Mouse (Mus musculus) heart, embryonic 14.5 days (tissue): ENCODE measurements around the gene Gm11733. TPM values are rescaled to one million over a fixed set of nuclear protein-coding genes. Genes with fewer than 3 reads are reported as not detected.
"Not testable (repeated sequence)": the region's sequence is repeated elsewhere in the genome, so short reads cannot be mapped to it uniquely, and the experiment has no call there.

Experiments used
- ATAC-seq: fragments of 200-750 bp; cut with Nextera tagmentation; 2 replicates; pipeline ENCODE4 v1.8.0; 2017; ENCODE audit warnings: low read depth, moderate TSS enrichment; ENCODE audit not compliant: insufficient number of reproducible peaks, insufficient read depth, low FRiP score
- H3K27ac ChIP-seq, 2 experiments: fragments of 200-500 bp in 1 of 2; fragments of 300-500 bp in 1 of 2; sonication (generic) in 1 of 2; replicated peaks in 1 of 2; 2 replicates each; pipeline ENCODE4 v1.5.1; 2012 to 2014; ENCODE audit warnings: low read depth in 2 of 2, low read length in 2 of 2, control low read depth in 1 of 2, mild to moderate bottlenecking in 1 of 2, mixed read lengths in 1 of 2; ENCODE audit not compliant: control insufficient read depth in 1 of 2, insufficient read depth in 1 of 2
- H3K27me3 ChIP-seq: fragments of 300-500 bp; sonication (generic); 2 replicates; pipeline ENCODE4 v1.6.1; 2014; ENCODE audit warnings: mild to moderate bottlenecking, low read length, control low read depth; ENCODE audit not compliant: control insufficient read depth, insufficient read depth
- H3K36me3 ChIP-seq: fragments of 300-500 bp; sonication (generic); 2 replicates; pipeline ENCODE4 v1.6.1; 2014; ENCODE audit warnings: mild to moderate bottlenecking, control low read depth, low read length, mixed read lengths; ENCODE audit not compliant: control insufficient read depth, insufficient read depth
- H3K4me1 ChIP-seq, 2 experiments: fragments of 200-500 bp in 1 of 2; fragments of 300-500 bp in 1 of 2; sonication (generic) in 1 of 2; 2 replicates each; pipeline ENCODE4 v1.6.1; 2012 to 2014; ENCODE audit warnings: low read length in 2 of 2, control low read depth in 1 of 2, mixed read lengths in 1 of 2; ENCODE audit not compliant: control insufficient read depth in 2 of 2, insufficient read depth in 2 of 2
- H3K4me2 ChIP-seq: fragments of 300-500 bp; sonication (generic); 2 replicates; pipeline ENCODE4 v1.6.1; 2014; ENCODE audit warnings: mild to moderate bottlenecking, low read length
- H3K4me3 ChIP-seq, 2 experiments: fragments of 200-500 bp in 1 of 2; fragments of 300-500 bp in 1 of 2; sonication (generic) in 1 of 2; 2 replicates each; pipeline ENCODE4 v1.5.1; 2012 to 2014; ENCODE audit warnings: low read length in 2 of 2, mild to moderate bottlenecking in 2 of 2, control low read depth in 1 of 2, low read depth in 1 of 2, moderate library complexity in 1 of 2; ENCODE audit not compliant: control insufficient read depth in 1 of 2, insufficient read depth in 1 of 2
- H3K9ac ChIP-seq: fragments of 300-500 bp; sonication (generic); 2 replicates; pipeline ENCODE4 v1.6.1; 2014; ENCODE audit warnings: mild to moderate bottlenecking, low read length
- H3K9me3 ChIP-seq: fragments of 300-500 bp; sonication (generic); 2 replicates; pipeline ENCODE4 v1.6.1; 2016; ENCODE audit warnings: low read length, control low read depth; ENCODE audit not compliant: control insufficient read depth
- WGBS: fragments of 180-500 bp; shearing (Covaris S2); extraction: QIAGEN DNeasy Blood & Tissue Kit; methylation state at CpG from one replicate; pipeline ENCODE4 v1.1.7; 2014; 5-methylcytosine and 5-hydroxymethylcytosine counted together
- polyA plus RNA-seq: library from polyadenylated mRNA; unstranded; fragments of >200 nt; fragmentation: Nextera tagmentation; extraction: Ambion mirVana; gene quantifications from 2 replicates; pipeline ENCODE4 v1.2.1, GENCODE M21; 2014

Gm11733 gene
- polyA plus RNA-seq, 1 experiment from 2014 or later = 0.08 TPM

DNA sequence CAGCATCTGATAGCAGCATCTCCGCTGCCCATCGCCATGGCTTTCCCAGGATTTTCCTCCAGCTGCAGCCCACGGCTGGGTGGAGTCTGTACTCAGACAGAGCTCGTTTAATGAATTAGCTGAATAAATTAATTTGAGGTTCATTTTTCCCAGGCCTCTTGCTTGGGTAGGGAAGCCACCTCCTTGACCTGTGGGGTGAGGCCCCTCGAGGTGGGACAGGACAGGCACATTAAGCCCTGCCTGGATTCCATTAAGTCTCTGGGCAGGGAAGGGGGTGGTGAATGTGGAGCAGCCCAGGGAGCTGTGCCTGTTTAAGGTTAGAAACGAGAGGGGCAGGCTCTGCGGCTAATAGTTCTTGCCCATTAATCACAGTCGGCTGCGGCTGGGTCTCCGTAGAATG, 30.1 kb upstream of the Gm11733 start:
- Histone ChIP-seq H3K27me3 (peaks cover 52% of the 10 kb centered on the region), H3K4me3 (no peak overlapping the region), H3K9ac (no peak overlapping the region), H3K9me3 (no peaks in the 10 kb centered on the region), H3K4me1 (no peaks in the 10 kb centered on the region), H3K4me2 (no peak overlapping the region), H3K36me3 (no peaks in the 10 kb centered on the region), H3K27ac (no peak overlapping the region)
- no peak for ATAC-seq
- 38% methylated on average over 10 of the region's 10 CpGs for WGBS

GRCm38 (mm10) chr11:117459148-117459547, 25.0 kb upstream of the Gm11733 start:
- Histone ChIP-seq H3K27me3 (peaks cover 69% of the 10 kb centered on the region), H3K4me3 (no peak overlapping the region), H3K27ac (no peak overlapping the region), H3K4me1 (peaks cover 2 to 5% of the 10 kb centered on the region in 2 experiments; a peak in 1 of 4 replicates), H3K4me2 (no peak overlapping the region; the same call in 1 of the 2 replicates), H3K36me3 (no peaks in the 10 kb centered on the region), H3K9ac (no peak overlapping the region), H3K9me3 (no peaks in the 10 kb centered on the region)
- ATAC-seq = no peak
- WGBS = 4% methylated on average over 8 of the region's 8 CpGs

- H3K9ac ChIP-seq = no peak overlapping the region
- no peak for ATAC-seq
- no peak overlapping the region for H3K4me3 ChIP-seq
- H3K27me3 ChIP-seq = peaks cover 56% of the 10 kb centered on the region
- H3K4me1 ChIP-seq = peaks cover 2 to 5% of the 10 kb centered on the region in 2 experiments; a peak in 1 of 4 replicates
- H3K36me3 ChIP-seq = no peaks in the 10 kb centered on the region
- 12% methylated on average over 16 of the region's 16 CpGs for WGBS
- H3K9me3 ChIP-seq = no peaks in the 10 kb centered on the region
- no peak overlapping the region for H3K4me2 ChIP-seq
- no peak overlapping the region for H3K27ac ChIP-seq
Measured at GRCm38 (mm10) chr11:117462202-117462864, 21.8 kb upstream of the Gm11733 start.

DNA sequence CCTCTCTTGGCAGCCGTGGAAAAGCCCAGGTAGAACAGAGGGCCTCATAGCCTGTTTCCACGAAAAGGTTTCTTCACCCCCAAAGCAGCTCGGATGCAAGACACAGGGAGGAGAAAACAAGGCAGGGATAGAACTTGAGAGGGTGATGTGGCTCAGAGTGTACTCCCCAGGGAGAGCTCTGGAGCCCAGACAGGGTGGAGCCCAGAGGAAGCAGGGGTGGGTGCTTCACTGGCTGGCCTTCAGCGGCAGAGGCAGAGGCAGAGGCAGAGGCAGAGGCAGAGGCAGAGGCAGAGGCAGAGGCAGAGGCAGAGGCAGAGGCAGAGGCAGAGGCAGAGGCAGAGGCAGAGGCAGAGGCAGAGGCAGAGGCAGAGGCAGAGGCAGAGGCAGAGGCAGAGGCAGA, 20.8 kb upstream of the Gm11733 start:
- H3K27me3 ChIP-seq = peaks cover 53% of the 10 kb centered on the region
- H3K4me3 ChIP-seq, H3K4me1 ChIP-seq, H3K36me3 ChIP-seq, H3K9me3 ChIP-seq, H3K9ac ChIP-seq, H3K27ac ChIP-seq, ATAC-seq, H3K4me2 ChIP-seq: not testable (repeated sequence)
- WGBS = 70% methylated on average over 4 of the region's 4 CpGs

- H3K9ac ChIP-seq = no peak overlapping the region
- peaks cover 25% of the 10 kb centered on the region for H3K27me3 ChIP-seq
- no peak overlapping the region for H3K4me3 ChIP-seq
- ATAC-seq = no peak
- no peak overlapping the region for H3K4me2 ChIP-seq
- H3K4me1 ChIP-seq = peaks cover 0 to 2% of the 10 kb centered on the region in 2 experiments; a peak in 1 of 4 replicates
- H3K36me3 ChIP-seq = no peaks in the 10 kb centered on the region
- H3K9me3 ChIP-seq = no peaks in the 10 kb centered on the region
- no peak overlapping the region for H3K27ac ChIP-seq
- 27% methylated on average over 5 of the region's 5 CpGs for WGBS
Measured at GRCm38 (mm10) chr11:117466292-117466691, 17.9 kb upstream of the Gm11733 start.

- Histone ChIP-seq H3K27ac (no peak overlapping the region), H3K4me2 (no peak overlapping the region), H3K9ac (no peak overlapping the region), H3K4me3 (no peak overlapping the region), H3K36me3 (no peaks in the 10 kb centered on the region), H3K9me3 (no peaks in the 10 kb centered on the region), H3K27me3 (peaks cover 19% of the 10 kb centered on the region), H3K4me1 (peaks cover 0 to 2% of the 10 kb centered on the region in 2 experiments; a peak in 1 of 4 replicates)
- WGBS = 88% methylated on average over 7 of the region's 7 CpGs
- no peak for ATAC-seq
Measured at GRCm38 (mm10) chr11:117466911-117467310, 17.3 kb upstream of the Gm11733 start.

DNA sequence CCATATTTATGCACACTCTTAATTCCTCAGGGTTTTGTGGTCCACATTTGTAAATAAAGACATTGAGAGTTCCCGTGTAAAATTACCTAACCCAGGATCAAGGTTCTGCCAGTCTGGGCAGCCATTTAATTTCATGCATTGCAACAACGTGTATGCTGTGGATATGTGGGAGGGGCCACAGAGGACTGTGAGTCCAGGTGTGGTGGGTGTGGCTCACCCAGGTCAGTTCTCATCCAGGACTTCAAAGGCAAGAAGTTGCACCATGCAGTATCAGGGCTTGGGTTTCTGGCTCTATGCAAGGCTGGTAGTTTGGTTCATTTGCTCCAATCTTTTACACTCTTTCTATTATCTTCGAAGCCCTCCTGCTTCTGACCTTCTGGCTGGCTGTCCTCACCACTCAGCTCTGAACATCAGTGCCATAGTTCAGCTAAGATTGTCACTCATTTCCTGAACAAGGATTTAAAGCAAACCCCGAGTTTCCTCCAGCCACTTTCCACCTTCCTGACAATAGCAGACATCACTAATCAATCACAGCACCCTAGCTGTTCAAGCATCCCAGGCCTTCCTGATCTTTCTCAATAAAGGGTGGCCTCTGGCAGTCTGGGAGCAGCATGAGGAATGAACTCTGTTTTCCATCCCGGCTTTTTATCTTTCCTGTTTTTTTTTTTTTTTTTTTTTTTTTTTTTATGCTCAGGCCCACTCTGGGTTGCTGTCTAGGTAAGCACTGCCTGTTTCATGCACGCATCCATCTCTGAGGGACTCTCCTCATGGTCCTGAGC, 15.4 kb upstream of the Gm11733 start:
- Histone ChIP-seq H3K4me2 (no peak overlapping the region), H3K27me3 (peaks cover 9% of the 10 kb centered on the region; the same call in 1 of the 2 replicates), H3K27ac (no peak overlapping the region), H3K4me1 (no peaks in the 10 kb centered on the region; a peak in 1 of 4 replicates), H3K9me3 (no peaks in the 10 kb centered on the region), H3K4me3 (no peak overlapping the region), H3K36me3 (no peaks in the 10 kb centered on the region), H3K9ac (no peak overlapping the region)
- WGBS = 49% methylated on average over 6 of the region's 6 CpGs
- no peak for ATAC-seq
